Mouse (Mus musculus) liver, embryonic 14.5 days (tissue): ENCODE measurements around the gene Hes1. TPM values are rescaled to one million over a fixed set of nuclear protein-coding genes. Genes with fewer than 3 reads are reported as not detected.

Source experiments
- ATAC-seq: fragments of 200-750 bp; cut with Nextera tagmentation; 2 replicates; pipeline ENCODE4 v1.8.0; 2017; ENCODE audit warnings: moderate number of reproducible peaks, mild to moderate bottlenecking, moderate library complexity; ENCODE audit not compliant: insufficient read depth
- DNase-seq, 3 experiments: peaks; one replicate each; pipeline ENCODE4 v3.0.0-alpha.2; 2012 to 2013; ENCODE audit warnings: low read depth in 3 of 3, low spot score in 3 of 3
- H3K27ac ChIP-seq: fragments of 300-500 bp; sonication (generic); 2 replicates; pipeline ENCODE4 v1.5.1; 2014; ENCODE audit warnings: moderate library complexity, mild to moderate bottlenecking, control low read depth, inconsistent platforms
- H3K27me3 ChIP-seq: fragments of 300-500 bp; sonication (generic); 2 replicates; pipeline ENCODE4 v1.6.1; 2014; ENCODE audit warnings: mild to moderate bottlenecking, low read length, moderate library complexity; ENCODE audit not compliant: control insufficient read depth, insufficient read depth
- H3K36me3 ChIP-seq: fragments of 300-500 bp; sonication (generic); replicated peaks from 2 replicates; pipeline ENCODE4 v1.6.1; 2014; ENCODE audit warnings: low read depth; ENCODE audit not compliant: control insufficient read depth, insufficient read depth
- H3K4me1 ChIP-seq, 2 experiments: fragments of 200-500 bp in 1 of 2; fragments of 300-500 bp in 1 of 2; sonication (generic) in 1 of 2; replicated peaks; 2 replicates each; pipeline ENCODE4 v1.6.1; 2012 to 2014; ENCODE audit warnings: antibody characterized with exemption in 1 of 2, inconsistent platforms in 1 of 2, low read length in 1 of 2; ENCODE audit not compliant: control insufficient read depth in 2 of 2, insufficient read depth in 2 of 2
- H3K4me2 ChIP-seq: fragments of 300-500 bp; sonication (generic); 2 replicates; pipeline ENCODE4 v1.6.1; 2014; ENCODE audit warnings: low read depth, mild to moderate bottlenecking, control low read depth, moderate library complexity
- H3K4me3 ChIP-seq, 2 experiments: fragments of 200-500 bp in 1 of 2; fragments of 300-500 bp in 1 of 2; sonication (generic) in 1 of 2; 2 replicates each; pipeline ENCODE4 v1.5.1; 2012 to 2014; ENCODE audit warnings: low read depth in 2 of 2, low read length in 2 of 2, mild to moderate bottlenecking in 2 of 2, control low read depth in 1 of 2, inconsistent platforms in 1 of 2, moderate library complexity in 1 of 2; ENCODE audit not compliant: insufficient read depth in 1 of 2
- H3K9ac ChIP-seq: fragments of 300-500 bp; sonication (generic); replicated peaks from 2 replicates; pipeline ENCODE4 v1.6.1; 2014; ENCODE audit warnings: mild to moderate bottlenecking, control low read depth, moderate library complexity
- H3K9me3 ChIP-seq: fragments of 300-500 bp; sonication (generic); 2 replicates; pipeline ENCODE4 v1.6.1; 2016; ENCODE audit warnings: low read length, mixed read lengths; ENCODE audit not compliant: control insufficient read depth
- CTCF ChIP-seq: IDR thresholded peaks from 2 replicates; pipeline ENCODE4 v1.5.1; 2016; ENCODE audit warnings: antibody characterized with exemption, low read depth, control low read depth
- EP300 ChIP-seq: IDR thresholded peaks from 2 replicates; pipeline ENCODE4 v1.6.1; 2016; ENCODE audit warnings: antibody characterized with exemption, low read depth
- WGBS: fragments of 180-500 bp; shearing (Covaris S2); extraction: QIAGEN DNeasy Blood & Tissue Kit; methylation state at CpG from one replicate; pipeline ENCODE4 v1.1.7; 2014; ENCODE audit not compliant: insufficient replicate concordance; 5-methylcytosine and 5-hydroxymethylcytosine counted together
- polyA plus RNA-seq, 2 experiments: library from polyadenylated mRNA; depleted of rRNA in 1 of 2; stranded (reverse) in 1 of 2; unstranded in 1 of 2; fragments of >200 nt; fragmentation: Nextera tagmentation in 1 of 2; extraction: Ambion mirVana in 1 of 2; gene quantifications; 2 replicates each; pipeline versions ENCODE4 v1.2.1 to v1.2.3; 2012 to 2014

Gene Hes1
- polyA plus RNA-seq, 2 experiments, result 5.6 to 9.2 TPM

- ATAC-seq (no peak), DNase-seq (no peak)
- Histone ChIP-seq H3K4me1 (peaks cover 0 to 1% of the 10 kb centered on the region in 2 experiments; a peak in 1 of 4 replicates), H3K27ac (no peak overlapping the region), H3K36me3 (no peaks in the 10 kb centered on the region), H3K9ac (no peak overlapping the region), H3K4me3 (no peak overlapping the region), H3K4me2 (no peak overlapping the region), H3K9me3 (no peaks in the 10 kb centered on the region), H3K27me3 (no peaks in the 10 kb centered on the region)
- 24% methylated on average over 9 of the region's 9 CpGs for WGBS
- TF ChIP-seq EP300 (no peak), CTCF (no peak)
Measured at GRCm38 (mm10) chr16:30024681-30025262, 39.4 kb upstream of the Hes1 start.

DNA sequence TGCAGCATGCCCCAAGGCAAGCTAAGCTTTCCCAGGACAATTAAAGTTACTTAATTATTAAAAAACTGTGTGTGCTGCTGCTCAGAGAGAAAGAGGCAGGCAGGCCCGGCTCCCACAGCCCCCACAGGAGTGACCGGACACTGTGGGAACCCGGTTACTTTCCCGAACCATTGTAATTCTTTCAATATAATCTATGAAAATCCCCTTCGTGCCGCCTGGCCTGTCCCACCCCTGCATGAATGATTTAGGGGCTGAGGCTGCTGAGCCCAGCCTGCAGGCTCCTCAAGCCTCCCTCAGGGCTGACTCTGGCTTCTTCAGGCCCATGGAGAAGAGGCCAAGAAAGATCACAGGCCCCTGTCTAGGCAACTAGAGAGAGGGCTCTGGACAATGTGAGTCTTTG lies 36.0 kb upstream of the Hes1 start:
- no peak for TF ChIP-seq EP300
- no peak for TF ChIP-seq CTCF
- no peaks in the 10 kb centered on the region for H3K9me3 ChIP-seq
- H3K27ac ChIP-seq, result no peak overlapping the region
- no peak overlapping the region for H3K4me2 ChIP-seq
- 53% methylated on average over 6 of the region's 6 CpGs for WGBS
- DNase-seq (no peak), ATAC-seq (no peak)
- H3K9ac ChIP-seq, result no peak overlapping the region
- H3K36me3 ChIP-seq, result no peaks in the 10 kb centered on the region
- no peaks in the 10 kb centered on the region for H3K27me3 ChIP-seq
- H3K4me3 ChIP-seq, result no peak overlapping the region
- H3K4me1 ChIP-seq, result no peaks in the 10 kb centered on the region

GRCm38 (mm10) chr16:30029264-30030003 lies 34.8 kb upstream of the Hes1 start:
- H3K9ac ChIP-seq, result no peak overlapping the region
- H3K9me3 ChIP-seq, result no peaks in the 10 kb centered on the region
- no peak overlapping the region for H3K4me3 ChIP-seq
- no peak for ATAC-seq
- H3K4me1 ChIP-seq, result peaks cover 0 to 2% of the 10 kb centered on the region in 2 experiments; a peak in 2 of 4 replicates
- 62% methylated on average over 12 of the region's 12 CpGs for WGBS
- no peak overlapping the region for H3K4me2 ChIP-seq
- no peaks in the 10 kb centered on the region for H3K36me3 ChIP-seq
- no peak for DNase-seq
- no peak for TF ChIP-seq CTCF
- TF ChIP-seq EP300, result no peak
- H3K27me3 ChIP-seq, result no peaks in the 10 kb centered on the region
- H3K27ac ChIP-seq, result no peak overlapping the region

GRCm38 (mm10) chr16:30032326-30032904 lies 31.8 kb upstream of the Hes1 start:
- Histone ChIP-seq H3K27me3 (no peaks in the 10 kb centered on the region), H3K4me3 (no peak overlapping the region), H3K9me3 (no peaks in the 10 kb centered on the region), H3K9ac (no peak overlapping the region), H3K36me3 (no peaks in the 10 kb centered on the region), H3K4me1 (peaks cover 0 to 18% of the 10 kb centered on the region in 2 experiments; a peak in 2 of 4 replicates), H3K27ac (no peak overlapping the region), H3K4me2 (no peak overlapping the region)
- no peak for ATAC-seq
- TF ChIP-seq EP300 (no peak), CTCF (no peak)
- no peak for DNase-seq
- WGBS, result 68% methylated on average over 2 of the region's 2 CpGs

- Histone ChIP-seq H3K27ac (no peak overlapping the region), H3K27me3 (no peaks in the 10 kb centered on the region), H3K9me3 (no peaks in the 10 kb centered on the region), H3K36me3 (no peaks in the 10 kb centered on the region), H3K4me2 (no peak overlapping the region), H3K9ac (no peak overlapping the region), H3K4me1 (peaks cover 0 to 18% of the 10 kb centered on the region in 2 experiments; a peak in 2 of 4 replicates), H3K4me3 (no peak overlapping the region)
- no peak for TF ChIP-seq CTCF
- no peak for DNase-seq
- ATAC-seq, result no peak
- 70% methylated on average over 3 of the region's 3 CpGs for WGBS
Measured at GRCm38 (mm10) chr16:30033390-30033789, 30.8 kb upstream of the Hes1 start.
